Mouse (Mus musculus) macrophage (primary cell): ENCODE measurements at regions not wholly inside any gene's neighbourhood (a gene's known extent, or its start where the extent isn't known, plus 50 kb on each side); places are given as distances from the start of the nearest gene placed in this dataset.

Experiments
- H3K27ac ChIP-seq: fragments of 350-480 bp; formaldehyde crosslinking; 2 replicates; pipeline ENCODE4 v1.9.0; 2021
- H3K36me3 ChIP-seq: fragments of 350-480 bp; formaldehyde crosslinking; 2 replicates; pipeline ENCODE4 v1.9.0; 2021; ENCODE audit errors: inconsistent target
- H3K4me3 ChIP-seq: fragments of 350-480 bp; formaldehyde crosslinking; 2 replicates; pipeline ENCODE4 v1.9.0; 2021; ENCODE audit errors: inconsistent target
- H3K79me2 ChIP-seq: fragments of 350-480 bp; formaldehyde crosslinking; 2 replicates; pipeline ENCODE4 v1.9.0; 2021; ENCODE audit errors: inconsistent target
- WGBS: methylation state at CpG from one replicate; pipeline ENCODE4 v1.1.7; 2026; ENCODE audit warnings: inconsistent platforms; ENCODE audit not compliant: missing documents; 5-methylcytosine and 5-hydroxymethylcytosine counted together

DNA sequence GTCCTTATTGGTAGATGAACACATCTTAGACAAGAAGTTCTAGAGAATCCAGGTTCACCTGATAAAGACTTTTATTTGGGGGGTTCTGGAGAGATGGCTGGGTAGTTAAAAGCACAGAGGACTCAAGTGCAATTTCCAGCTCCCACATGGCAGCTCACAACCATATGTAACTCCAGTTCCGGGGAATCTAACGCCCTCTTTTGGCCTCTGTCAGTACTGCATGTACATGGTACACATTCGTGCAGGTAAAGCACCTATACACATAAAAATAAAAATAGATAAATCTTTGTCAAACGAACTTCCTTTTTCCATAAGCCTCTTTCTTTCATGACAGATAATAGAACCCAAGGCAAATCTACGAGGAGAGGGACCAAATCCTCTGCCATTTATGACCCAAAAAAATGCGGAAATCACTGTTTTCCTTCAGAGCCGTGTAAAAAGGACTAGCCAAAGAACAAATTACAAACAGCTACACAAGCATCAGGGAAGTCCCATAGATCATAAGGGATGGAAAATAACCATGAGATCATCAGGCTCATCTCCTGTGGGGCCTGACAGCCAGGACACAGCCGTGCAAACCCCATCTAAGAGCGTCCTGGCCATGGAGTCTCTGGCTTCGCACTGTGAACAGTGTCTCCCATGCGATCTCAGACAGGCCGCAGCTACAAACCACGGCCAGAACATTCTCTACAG is 107.4 kb downstream of the Zfp36l1 start:
- 93% methylated on average over 13 of the region's 13 CpGs for WGBS
- Histone ChIP-seq H3K27ac (no peak overlapping the region), H3K36me3 (no peaks in the 10 kb centered on the region), H3K4me3 (no peak overlapping the region), H3K79me2 (no peaks in the 10 kb centered on the region)

- Histone ChIP-seq H3K4me3 (no peak overlapping the region), H3K79me2 (no peaks in the 10 kb centered on the region), H3K36me3 (no peaks in the 10 kb centered on the region), H3K27ac (no peak overlapping the region)
- 91% methylated on average over 6 of the region's 6 CpGs for WGBS
Measured at GRCm38 (mm10) chr12:80004575-80004974, 108.2 kb downstream of the Zfp36l1 start.

DNA sequence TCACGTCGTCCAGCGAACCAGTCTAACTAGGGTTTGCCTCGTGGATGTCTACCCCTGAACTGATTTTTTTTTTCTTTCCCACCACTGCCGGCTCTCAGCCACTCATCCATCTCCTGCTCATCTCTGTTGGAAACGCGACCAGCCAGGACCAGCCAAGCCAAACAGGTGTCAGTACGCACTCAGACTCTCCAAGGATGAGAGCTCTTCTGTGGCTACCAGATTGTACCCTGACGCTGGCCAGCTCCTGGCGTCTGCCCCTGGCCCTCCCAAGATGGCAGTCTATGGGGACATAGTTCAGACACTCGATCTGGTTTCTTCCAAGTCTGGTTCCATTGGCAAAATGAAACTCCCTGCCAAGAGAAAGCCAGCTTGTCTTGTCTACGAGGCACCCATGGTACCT is 109.3 kb downstream of the Zfp36l1 start:
- H3K4me3 ChIP-seq = no peak overlapping the region
- no peak overlapping the region for H3K27ac ChIP-seq
- WGBS = 98% methylated on average over 12 of the region's 12 CpGs
- H3K36me3 ChIP-seq = no peaks in the 10 kb centered on the region
- H3K79me2 ChIP-seq = no peaks in the 10 kb centered on the region

GRCm38 (mm10) chr12:80002474-80003125 is 110.2 kb downstream of the Zfp36l1 start:
- WGBS = 96% methylated on average over 13 of the region's 13 CpGs
- H3K36me3 ChIP-seq = no peaks in the 10 kb centered on the region
- H3K79me2 ChIP-seq = no peaks in the 10 kb centered on the region
- H3K4me3 ChIP-seq = no peak overlapping the region
- H3K27ac ChIP-seq = peak overlapping the region; percentile 63; the same call in 1 of the 2 replicates

DNA sequence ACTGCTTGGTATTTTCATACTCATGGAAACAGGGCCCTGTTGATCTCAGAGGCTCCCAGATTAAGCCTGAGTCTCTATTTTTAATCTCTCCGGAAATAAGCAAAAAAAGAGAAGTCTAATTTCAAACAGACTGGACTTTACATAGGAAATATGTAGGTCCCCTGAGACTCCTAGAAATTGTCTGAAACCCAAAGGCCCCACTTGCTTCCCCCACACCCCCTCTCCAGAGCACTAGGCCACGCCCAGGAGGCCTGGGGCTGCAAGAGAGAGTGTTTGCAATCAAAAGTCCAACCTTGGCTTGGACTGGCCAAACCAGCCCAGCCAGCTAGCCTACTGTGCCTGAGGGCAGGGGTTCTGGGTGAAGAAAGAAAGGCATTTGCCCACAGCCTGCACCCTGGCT is 111.0 kb downstream of the Zfp36l1 start:
- no peak overlapping the region for H3K4me3 ChIP-seq
- H3K27ac ChIP-seq = peak overlapping the region; percentile 63
- 15% methylated on average over 2 of the region's 2 CpGs for WGBS
- H3K79me2 ChIP-seq = no peaks in the 10 kb centered on the region
- H3K36me3 ChIP-seq = no peaks in the 10 kb centered on the region

DNA sequence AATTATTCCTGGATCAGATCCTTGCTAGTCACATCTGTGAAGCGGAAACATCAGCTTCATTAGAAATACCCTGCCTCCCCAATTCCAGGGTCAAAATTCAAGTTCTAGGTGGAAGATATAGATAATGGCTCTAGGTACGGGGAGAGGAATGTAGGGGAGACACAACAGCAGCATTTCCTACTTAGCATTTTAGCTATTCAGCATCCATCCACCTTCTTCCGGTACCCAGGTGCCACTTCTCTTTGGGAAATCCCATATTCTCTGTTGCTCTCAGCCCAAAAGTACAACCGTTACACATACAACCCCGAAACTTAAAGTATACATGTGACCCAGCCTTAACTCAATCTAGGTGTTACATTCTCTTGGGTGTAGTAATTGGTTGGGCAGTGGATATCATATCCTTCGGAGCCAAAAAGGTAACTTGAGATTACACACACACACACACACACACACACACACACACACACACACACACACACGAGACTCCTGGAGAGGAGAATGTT is 112.9 kb downstream of the Zfp36l1 start:
- WGBS = 88% methylated on average over 6 of the region's 7 CpGs
- H3K4me3 ChIP-seq = no peak overlapping the region

DNA sequence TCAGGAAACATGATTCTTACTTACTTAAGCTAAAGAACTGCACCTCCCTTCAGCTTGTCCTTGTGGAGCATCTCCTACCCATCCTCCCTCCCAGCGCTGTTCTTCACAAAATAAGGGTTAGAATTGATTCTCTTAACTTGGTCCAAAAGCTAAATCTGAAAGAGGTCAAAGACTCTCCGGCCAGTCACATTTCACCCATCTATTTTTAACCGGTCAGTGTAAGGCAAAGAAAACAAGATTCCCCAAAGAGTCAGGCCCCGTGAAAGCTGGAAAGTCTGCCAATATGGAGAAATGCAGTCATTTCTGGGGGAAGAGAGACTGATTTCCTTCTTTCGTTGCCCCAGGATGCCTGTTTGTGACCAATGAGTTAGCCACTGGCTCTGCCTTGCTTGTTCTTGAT is 114.0 kb downstream of the Zfp36l1 start:
- H3K79me2 ChIP-seq = no peaks in the 10 kb centered on the region
- WGBS = 87% methylated on average over 5 of the region's 5 CpGs
- H3K27ac ChIP-seq = no peak overlapping the region
- no peaks in the 10 kb centered on the region for H3K36me3 ChIP-seq
- H3K4me3 ChIP-seq = no peak overlapping the region

More for the DNA sequence above, 112.9 kb downstream of the Zfp36l1 start:
- H3K36me3 ChIP-seq = no peaks in the 10 kb centered on the region
- no peaks in the 10 kb centered on the region for H3K79me2 ChIP-seq
- H3K27ac ChIP-seq = no peak overlapping the region

DNA sequence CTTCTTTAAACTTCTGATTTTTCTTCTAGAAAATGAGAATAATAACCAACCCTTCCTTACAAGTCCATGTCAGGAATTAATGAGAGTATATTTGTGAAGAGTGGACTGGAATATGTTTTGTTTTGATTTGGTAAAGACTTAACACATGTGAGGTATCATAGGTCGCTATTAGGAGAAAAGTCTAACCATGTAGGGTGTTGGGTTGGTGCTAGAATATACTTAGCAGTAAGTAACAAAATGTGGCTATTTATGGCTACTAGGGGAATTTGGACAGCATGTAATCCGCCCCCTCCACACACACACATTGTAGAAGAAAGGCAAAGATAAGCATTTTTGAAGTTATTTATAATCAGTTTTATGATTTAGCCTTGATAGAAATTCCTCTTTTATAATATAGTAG is 114.5 kb downstream of the Zfp36l1 start:
- 75% methylated on average over 2 of the region's 2 CpGs for WGBS
- no peaks in the 10 kb centered on the region for H3K79me2 ChIP-seq
- no peak overlapping the region for H3K4me3 ChIP-seq
- H3K36me3 ChIP-seq = no peaks in the 10 kb centered on the region
- no peak overlapping the region for H3K27ac ChIP-seq

GRCm38 (mm10) chr12:79997201-79997600 is 115.6 kb downstream of the Zfp36l1 start:
- WGBS = 87% methylated on average over 4 of the region's 4 CpGs
- Histone ChIP-seq H3K79me2 (no peaks in the 10 kb centered on the region), H3K27ac (no peak overlapping the region), H3K36me3 (no peaks in the 10 kb centered on the region), H3K4me3 (no peak overlapping the region)

DNA sequence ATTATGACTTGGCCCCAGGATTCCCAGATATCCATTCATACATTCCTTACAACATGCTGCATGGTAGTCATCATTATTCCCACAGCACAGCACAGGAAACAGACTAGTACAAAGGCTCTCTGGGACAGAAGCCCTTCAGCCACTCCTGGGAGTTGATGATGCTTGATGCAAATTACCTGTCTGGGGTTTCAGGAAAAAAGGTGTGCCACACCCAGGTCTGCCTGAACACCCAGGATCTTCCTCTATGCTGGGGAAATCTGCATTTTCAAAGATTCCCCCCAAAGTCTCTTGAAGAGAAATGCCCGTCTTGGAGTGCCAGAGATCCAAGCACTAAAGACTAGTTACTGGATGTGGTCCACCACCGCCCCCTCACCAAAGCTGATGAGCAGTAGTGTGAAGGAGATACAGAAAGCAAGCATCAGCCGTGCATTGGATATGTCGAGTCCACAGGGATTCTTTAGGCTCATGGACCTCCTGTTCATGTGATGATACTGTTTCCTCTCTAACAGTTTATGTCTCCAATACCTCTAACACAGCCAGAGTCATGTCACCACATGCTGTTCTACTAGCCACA is 117.2 kb downstream of the Zfp36l1 start:
- WGBS = 89% methylated on average over 4 of the region's 4 CpGs

GRCm38 (mm10) chr12:79993821-79994571 is 118.8 kb downstream of the Zfp36l1 start:
- WGBS = 59% methylated on average over 5 of the region's 5 CpGs
- Histone ChIP-seq H3K79me2 (no peaks in the 10 kb centered on the region), H3K4me3 (no peak overlapping the region), H3K36me3 (no peaks in the 10 kb centered on the region), H3K27ac (no peak overlapping the region)

More for the DNA sequence above, 117.2 kb downstream of the Zfp36l1 start:
- Histone ChIP-seq H3K4me3 (no peak overlapping the region), H3K27ac (no peak overlapping the region), H3K36me3 (no peaks in the 10 kb centered on the region), H3K79me2 (no peaks in the 10 kb centered on the region)

DNA sequence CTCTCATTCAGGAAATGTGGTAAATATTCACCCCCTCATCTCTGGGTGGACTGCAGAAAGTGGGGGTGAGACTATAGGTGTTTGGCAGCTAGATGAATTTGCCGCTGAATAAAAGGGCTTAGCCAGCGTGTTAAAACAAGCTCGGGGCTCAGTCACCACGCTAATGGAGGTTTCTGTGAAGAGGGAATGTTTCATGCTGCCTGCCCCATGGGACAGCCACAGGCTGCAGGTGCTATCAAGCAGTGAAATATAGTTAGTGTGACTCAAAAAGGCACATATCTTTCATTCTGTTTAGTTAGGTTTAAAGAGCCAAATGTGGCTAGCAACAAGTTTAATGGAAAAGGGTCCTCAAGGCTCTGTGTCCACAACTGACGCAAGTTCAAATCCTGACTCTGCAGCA is 121.5 kb downstream of the Zfp36l1 start:
- 84% methylated on average over 5 of the region's 5 CpGs for WGBS
- Histone ChIP-seq H3K36me3 (no peaks in the 10 kb centered on the region), H3K4me3 (no peak overlapping the region)

GRCm38 (mm10) chr12:79990751-79991150 is 122.1 kb downstream of the Zfp36l1 start:
- H3K4me3 ChIP-seq = no peak overlapping the region
- H3K79me2 ChIP-seq = no peaks in the 10 kb centered on the region
- WGBS = 93% methylated on average over 4 of the region's 4 CpGs
- no peak overlapping the region for H3K27ac ChIP-seq
- H3K36me3 ChIP-seq = no peaks in the 10 kb centered on the region

More for the DNA sequence above, 121.5 kb downstream of the Zfp36l1 start:
- no peaks in the 10 kb centered on the region for H3K79me2 ChIP-seq
- H3K27ac ChIP-seq = no peak overlapping the region

DNA sequence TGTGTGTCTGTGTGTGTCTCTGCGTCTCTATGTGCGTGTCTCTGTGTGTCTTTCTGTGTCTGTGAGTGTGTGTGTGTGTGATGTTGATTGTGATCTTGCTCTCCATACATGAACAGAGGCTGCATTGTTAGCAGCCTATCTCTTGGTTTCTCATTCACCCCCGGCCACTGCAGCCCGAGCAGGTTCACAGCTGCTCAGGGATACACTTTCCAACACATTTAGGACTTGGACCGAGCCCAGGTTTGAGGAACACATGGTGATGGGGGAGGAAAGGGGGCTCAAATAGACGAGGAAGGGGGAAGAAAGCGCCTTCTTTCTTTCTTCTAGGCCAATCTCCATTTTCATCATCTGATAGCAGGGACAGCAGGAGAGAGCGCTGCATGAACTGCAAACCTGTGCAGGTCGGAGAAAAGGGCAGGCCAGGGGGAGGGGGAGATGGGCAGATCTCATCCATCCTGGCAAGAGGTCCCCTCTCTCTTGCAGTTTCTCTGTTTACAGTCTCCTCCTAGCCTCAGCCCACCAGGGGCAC is 123.2 kb downstream of the Zfp36l1 start:
- WGBS = 84% methylated on average over 7 of the region's 9 CpGs
- no peaks in the 10 kb centered on the region for H3K79me2 ChIP-seq
- H3K4me3 ChIP-seq = no peak overlapping the region
- H3K27ac ChIP-seq = no peak overlapping the region
- H3K36me3 ChIP-seq = no peaks in the 10 kb centered on the region
